Mouse (Mus musculus) erythroblast, embryonic 14.5 days (primary cell): ENCODE results near the gene Chchd1. TPM values are rescaled to one million over a fixed set of nuclear protein-coding genes. Genes with fewer than 3 reads are reported as not detected.

Experiments
- H3K27me3 ChIP-seq: 2 replicates; pipeline ENCODE4 v1.6.1; 2012; ENCODE audit warnings: inconsistent platforms; ENCODE audit not compliant: control insufficient read depth
- H3K36me3 ChIP-seq: 2 replicates; pipeline ENCODE4 v1.6.1; 2012; ENCODE audit warnings: mild to moderate bottlenecking, inconsistent platforms; ENCODE audit not compliant: control insufficient read depth
- H3K4me1 ChIP-seq: 2 replicates; pipeline ENCODE4 v1.6.1; 2012; ENCODE audit warnings: inconsistent platforms; ENCODE audit not compliant: control insufficient read depth
- H3K4me3 ChIP-seq: replicated peaks from 2 replicates; pipeline ENCODE3; 2012; ENCODE audit warnings: moderate library complexity, mild to moderate bottlenecking, inconsistent platforms
- H3K9me3 ChIP-seq: 2 replicates; pipeline ENCODE4 v1.6.1; 2012; ENCODE audit warnings: low read length, inconsistent platforms, mixed read lengths; ENCODE audit not compliant: control insufficient read depth
- GATA1 ChIP-seq: IDR thresholded peaks from 2 replicates; pipeline ENCODE4 v1.6.1; 2012; ENCODE audit warnings: low read length, inconsistent platforms, mixed read lengths
- TAL1 ChIP-seq: IDR thresholded peaks from 3 replicates; pipeline ENCODE4 v1.6.1; 2012; ENCODE audit warnings: low read length, inconsistent platforms, mixed read lengths
- polyA plus RNA-seq: library from polyadenylated mRNA; stranded (reverse); fragments of >175 nt; gene quantifications from 2 replicates; pipeline ENCODE4 v1.2.3, GENCODE M21; 2012

The Chchd1 gene
- polyA plus RNA-seq, 1 experiment: 0.43 TPM

DNA sequence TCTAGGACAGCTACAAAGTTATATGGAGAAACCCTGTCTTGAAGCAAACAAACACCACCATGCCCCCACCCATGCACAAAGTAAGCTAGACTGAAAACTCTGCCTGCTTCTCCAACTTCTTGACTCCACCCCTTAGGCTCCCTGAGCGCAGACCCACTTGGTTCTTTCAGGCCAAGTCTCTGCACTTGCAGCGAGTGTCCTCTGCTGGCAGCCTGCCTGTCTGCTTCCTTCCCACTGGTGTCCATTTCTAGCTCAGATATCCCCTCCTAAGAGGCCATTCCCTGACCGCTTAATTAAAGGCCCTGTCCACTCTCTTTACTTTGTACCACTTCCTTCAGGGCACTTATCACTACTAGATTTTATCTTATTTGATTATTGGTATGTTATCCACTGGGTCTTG, 40.8 kb downstream of the Chchd1 start:
- Histone ChIP-seq H3K27me3 (no peaks in the 10 kb centered on the region), H3K4me1 (peaks cover 2% of the 10 kb centered on the region; the same call in 1 of the 2 replicates), H3K9me3 (no peaks in the 10 kb centered on the region), H3K36me3 (peaks cover 30% of the 10 kb centered on the region), H3K4me3 (no peak overlapping the region)
- TF ChIP-seq GATA1 (no peak), TAL1 (no peak)

DNA sequence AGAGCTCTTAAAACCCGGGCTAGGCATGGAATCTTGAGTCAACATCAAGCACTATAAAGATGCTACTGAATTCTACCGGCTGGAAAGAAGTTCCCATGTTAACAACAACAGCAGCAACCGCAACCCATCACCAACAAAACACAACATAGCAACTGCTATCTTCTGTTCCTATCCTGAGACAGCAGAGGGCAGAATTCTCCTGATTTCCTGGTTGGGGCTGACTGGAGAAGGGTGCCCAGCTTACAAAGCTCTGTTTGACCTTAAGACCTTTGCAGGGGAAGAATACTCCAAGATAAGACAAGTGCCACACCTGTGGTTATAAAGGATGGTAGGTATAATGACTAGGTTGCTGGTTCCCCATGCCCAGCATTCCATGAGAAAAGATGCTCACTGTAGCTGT, 44.1 kb downstream of the Chchd1 start:
- no peaks in the 10 kb centered on the region for H3K27me3 ChIP-seq
- H3K4me1 ChIP-seq: no peaks in the 10 kb centered on the region
- H3K9me3 ChIP-seq: no peaks in the 10 kb centered on the region
- peaks cover 9% of the 10 kb centered on the region for H3K36me3 ChIP-seq
- TF ChIP-seq TAL1 (no peak), GATA1 (no peak)
- H3K4me3 ChIP-seq: no peak overlapping the region

DNA sequence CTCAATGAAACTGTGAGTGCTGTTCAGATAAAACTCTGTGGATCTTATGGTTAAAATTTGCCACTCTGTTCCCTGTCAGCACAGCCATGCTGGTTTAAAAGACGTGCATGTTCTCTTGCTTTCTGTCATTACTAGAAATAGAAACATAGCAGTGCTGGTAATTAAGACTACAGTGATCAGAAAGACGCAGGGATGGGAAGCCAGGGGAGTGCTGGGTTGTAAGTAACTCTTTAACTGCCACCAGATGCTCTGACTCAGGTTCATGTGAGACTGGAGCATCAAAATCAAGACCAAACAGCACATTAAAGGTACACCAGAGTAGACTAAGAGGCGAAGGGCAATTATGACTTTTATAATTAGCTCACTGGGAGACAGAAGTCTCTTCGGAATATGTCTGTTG, 45.6 kb downstream of the Chchd1 start:
- H3K9me3 ChIP-seq: no peaks in the 10 kb centered on the region

DNA sequence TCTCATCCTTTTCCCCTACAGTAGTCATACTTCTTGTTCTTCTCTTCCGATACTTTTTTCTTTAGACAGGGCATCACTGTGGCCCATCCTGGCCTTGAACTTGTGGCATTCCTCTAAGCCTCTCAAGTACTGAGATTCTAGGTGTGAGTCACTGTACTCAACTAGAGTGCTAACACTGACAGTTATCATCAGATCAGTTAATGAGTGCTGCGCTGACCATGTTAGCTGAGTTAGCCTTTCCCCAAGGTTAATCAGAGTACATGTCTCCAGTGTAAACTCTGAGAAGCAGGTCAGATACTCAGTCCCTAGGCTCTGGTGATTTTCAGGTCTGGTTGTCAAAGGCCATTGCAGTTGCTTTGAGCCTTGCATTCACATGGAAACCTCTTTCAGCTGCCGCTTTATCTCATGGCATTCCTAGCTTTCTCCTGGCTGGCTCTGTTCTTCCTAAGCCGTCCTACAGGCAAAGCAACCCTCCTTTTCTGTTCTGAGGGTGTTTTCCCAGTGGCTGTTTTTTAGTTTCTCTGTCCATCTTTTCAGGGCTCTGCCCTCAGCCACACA, 46.8 kb downstream of the Chchd1 start:
- H3K4me3 ChIP-seq: no peak overlapping the region
- no peaks in the 10 kb centered on the region for H3K9me3 ChIP-seq
- TF ChIP-seq GATA1 (no peak), TAL1 (no peak)
- H3K36me3 ChIP-seq: peaks cover 3% of the 10 kb centered on the region
- H3K4me1 ChIP-seq: no peaks in the 10 kb centered on the region
- H3K27me3 ChIP-seq: no peaks in the 10 kb centered on the region

More for the DNA sequence above, 45.6 kb downstream of the Chchd1 start:
- no peak for TF ChIP-seq TAL1
- TF ChIP-seq GATA1: no peak
- Histone ChIP-seq H3K27me3 (no peaks in the 10 kb centered on the region), H3K36me3 (peaks cover 9% of the 10 kb centered on the region), H3K4me3 (no peak overlapping the region), H3K4me1 (no peaks in the 10 kb centered on the region)

DNA sequence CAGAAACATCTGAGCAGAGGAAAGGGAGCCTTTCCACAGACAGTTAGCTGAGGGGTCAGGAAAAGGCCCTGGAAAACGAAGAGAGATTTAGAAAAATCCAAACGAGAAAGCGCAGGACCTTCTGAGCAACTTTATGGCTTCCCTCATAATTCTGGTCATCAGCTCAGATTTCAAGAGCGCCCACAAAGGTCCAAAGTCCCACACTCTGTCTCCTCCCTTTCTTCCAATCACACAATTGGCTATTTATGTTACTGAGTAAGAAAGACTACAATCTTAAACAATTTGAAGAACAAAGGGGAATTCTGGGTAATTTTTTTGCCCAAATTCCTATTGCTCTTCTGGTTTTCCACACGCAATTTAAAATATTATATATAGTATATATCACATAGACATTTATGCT, 47.7 kb downstream of the Chchd1 start:
- no peaks in the 10 kb centered on the region for H3K27me3 ChIP-seq
- no peaks in the 10 kb centered on the region for H3K4me1 ChIP-seq
- no peaks in the 10 kb centered on the region for H3K9me3 ChIP-seq
- no peak for TF ChIP-seq TAL1
- TF ChIP-seq GATA1: no peak
- peaks cover 6% of the 10 kb centered on the region for H3K36me3 ChIP-seq
- no peak overlapping the region for H3K4me3 ChIP-seq

DNA sequence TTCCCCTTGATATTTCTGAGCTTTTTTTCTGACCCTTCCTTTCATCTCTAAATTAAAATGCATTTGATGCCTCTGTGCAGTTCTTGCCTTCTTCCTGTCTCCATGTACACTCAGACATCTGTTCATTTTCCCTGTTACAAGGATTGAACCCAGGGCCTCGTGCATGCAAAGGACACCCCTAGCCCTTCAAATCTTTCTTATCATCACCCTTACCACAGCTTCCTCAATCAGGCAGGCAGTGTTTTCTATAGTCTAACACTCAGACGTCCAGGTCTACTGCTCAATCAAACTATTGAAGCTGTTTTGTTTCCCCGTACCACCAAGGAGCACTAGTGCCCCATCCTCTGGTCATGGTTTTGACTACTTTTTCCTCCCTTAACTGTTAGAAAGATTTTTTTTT, 51.0 kb downstream of the Chchd1 start:
- TF ChIP-seq TAL1 (no peak), GATA1 (no peak)
- Histone ChIP-seq H3K27me3 (no peaks in the 10 kb centered on the region), H3K4me3 (no peak overlapping the region), H3K9me3 (no peaks in the 10 kb centered on the region), H3K4me1 (no peaks in the 10 kb centered on the region), H3K36me3 (peaks cover 21% of the 10 kb centered on the region)

Other genes with a start within 250 kb of the Chchd1 start
- 6.2 and 7.4 TPM in 2 replicates for gene Anxa7, start 222.9 kb upstream of the Chchd1 start, polyA plus RNA-seq
- gene Mss51, start 206.1 kb upstream of the Chchd1 start, polyA plus RNA-seq: 0.05 and 0.07 TPM in 2 replicates
- gene Ppp3cb, start 156.4 kb upstream of the Chchd1 start, polyA plus RNA-seq: 0.27 and 0.46 TPM in 2 replicates
- 0.04 and 0.05 TPM in 2 replicates for gene Usp54, start 61.9 kb upstream of the Chchd1 start, polyA plus RNA-seq
- not detected in 2 replicates for gene Myoz1, start 46.5 kb upstream of the Chchd1 start, polyA plus RNA-seq
- gene Synpo2l, start 34.7 kb upstream of the Chchd1 start, polyA plus RNA-seq: not detected in 2 replicates
- gene Sec24c, start 28.7 kb upstream of the Chchd1 start, polyA plus RNA-seq: 3.6 and 5.0 TPM in 2 replicates
- gene Fut11, start 8.0 kb upstream of the Chchd1 start, polyA plus RNA-seq: 0.37 TPM in 2 replicates
- gene Zswim8, start 4.5 kb downstream of the Chchd1 start, polyA plus RNA-seq: 6.1 and 6.7 TPM in 2 replicates
- gene Ndst2, start 31.6 kb downstream of the Chchd1 start, polyA plus RNA-seq: 0.80 and 1.5 TPM in 2 replicates
- 0.35 and 0.38 TPM in 2 replicates for gene Camk2g, start 91.1 kb downstream of the Chchd1 start, polyA plus RNA-seq
- not detected in 2 replicates for gene Plau, start 133.7 kb downstream of the Chchd1 start, polyA plus RNA-seq
- gene Vcl, start 226.4 kb downstream of the Chchd1 start, polyA plus RNA-seq: 0.21 and 0.43 TPM in 2 replicates